ENCODE assay signal across 12 mouse cellular contexts in the genomic region with DNA sequence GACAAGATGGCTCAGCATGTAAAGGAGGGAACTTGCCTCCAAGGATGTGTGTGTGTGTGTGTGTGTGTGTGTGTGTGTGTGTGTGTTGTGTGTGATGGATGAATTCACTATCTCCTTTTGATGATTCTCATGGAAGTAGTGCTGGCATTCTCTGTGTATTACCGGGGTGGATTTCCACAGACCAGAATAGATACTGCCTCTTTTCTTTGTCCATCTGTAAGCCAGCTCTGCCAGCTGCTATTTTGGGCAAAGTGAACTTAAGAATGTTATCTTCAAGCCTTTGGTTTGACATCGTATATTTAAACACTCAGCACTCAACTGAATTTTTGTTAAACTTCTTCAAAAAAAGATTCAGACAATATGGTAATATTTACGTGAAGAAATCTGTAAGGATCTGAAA. TPM values are rescaled to one million over a fixed set of nuclear protein-coding genes. Genes with fewer than 3 reads are reported as not detected.
DNase-seq lines count a peak whose midpoint lies in the region.
"Had no signal": no experiment of that assay in that cellular context is flagged by ENCODE, and none has a peak within 500 bp of the region (broad histone marks: within the 10 kb centered on the region; RNA-seq: fewer than 3 reads in every experiment).

No protein-coding gene starts in this region.

- DNase-seq in frontal cortex, adult 2 months (ENCODE audit: extremely low spot score in 1 of 2, low spot score in 1 of 2), result peak; percentile 65 to 67
- DNase-seq in frontal cortex, postnatal 25 days (ENCODE audit: low spot score in 2 of 2), result no peak
- DNase-seq in layer of hippocampus, adult 9-11 months, result peak; percentile 42
- no peak for DNase-seq in layer of hippocampus, postnatal 25 days (ENCODE audit: extremely low spot score in 1 of 2, low spot score in 1 of 2)
- peak; percentile 83 for DNase-seq in brain, adult 2 months (ENCODE audit: low read depth, low spot score)
- peak; percentile 23 for DNase-seq in right cerebral cortex, postnatal 25 days
- no peak for DNase-seq in kidney, adult 18-20 months
- DNase-seq: adrenal gland, postnatal 25 days; cerebellum, adult 9-11 months; gastrocnemius, adult 2 months; kidney, postnatal 36 days; lung, embryonic 14.5 days had no signal

RNA-seq across cellular contexts. Expression of a gene that starts 5.1 kb away (rescaled TPM):
- 83.8 and 89.0 TPM in 2 replicates for polyA plus RNA-seq in frontal cortex, adult 2 months (2012; rRNA removed)
- total RNA-seq in layer of hippocampus, postnatal 25 days (2021), result 100 to 1,000 TPM; 151 to 153 TPM

Comparison
In these comparisons a context has a peak if more than half of its experiments do, and no peak if none do; other contexts are left out.
1. DNase-seq: peak in frontal cortex, adult 2 months (2 of 2), layer of hippocampus, adult 9-11 months (single experiment), brain, adult 2 months (single experiment) and right cerebral cortex, postnatal 25 days (single experiment); none in frontal cortex, postnatal 25 days (0 of 2), layer of hippocampus, postnatal 25 days (0 of 2) and kidney, adult 18-20 months (single experiment).